Comparison of ENCODE assay signal across 15 mouse cellular contexts in the genomic region with DNA sequence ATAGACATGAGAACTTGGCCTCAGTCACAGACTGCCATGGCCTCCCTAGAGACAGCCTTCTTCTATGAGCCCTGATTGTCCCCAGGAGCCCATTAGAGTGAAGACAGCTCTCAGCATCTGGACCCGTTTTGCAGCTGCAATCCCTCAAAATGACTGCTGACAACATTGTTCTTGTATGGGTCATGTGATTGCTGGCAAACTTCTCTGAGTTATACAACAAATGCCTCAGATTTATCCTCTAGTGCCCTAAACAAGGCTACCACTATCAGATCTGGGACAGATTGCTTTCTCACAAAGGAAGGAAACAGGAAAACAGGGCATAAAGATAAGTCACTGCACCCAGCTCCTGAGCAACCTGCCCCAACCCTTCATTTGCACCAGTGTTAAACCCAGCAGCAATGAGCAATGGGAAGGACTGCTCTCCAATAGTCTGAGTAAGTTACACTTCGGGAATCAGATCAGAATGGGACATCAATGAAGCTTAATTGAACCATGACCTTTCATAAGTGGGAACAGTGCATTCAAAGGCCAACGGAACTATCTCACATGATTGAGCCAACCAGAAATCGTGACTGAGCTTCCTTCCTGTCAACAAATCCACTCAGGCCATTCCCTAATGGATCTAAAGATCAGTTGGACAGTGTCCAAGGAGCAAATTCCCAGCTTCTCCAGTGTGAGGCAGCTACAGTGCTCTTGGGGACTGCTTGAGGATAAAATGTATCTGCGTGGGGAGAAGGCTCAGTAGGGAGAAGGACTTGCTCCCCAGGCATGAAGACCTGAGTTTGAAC. TPM values are rescaled to one million over a fixed set of nuclear protein-coding genes. Genes with fewer than 3 reads are reported as not detected.
A peak's percentile ranks its signal among the peaks of the same experiment; 100 is the strongest.
DNase-seq lines count a peak whose midpoint lies in the region; ATAC-seq and TF ChIP-seq lines count a peak whose summit lies in the region.
"Had no signal": no experiment of that assay in that cellular context is flagged by ENCODE, and none has a peak within 500 bp of the region (broad histone marks: within the 10 kb centered on the region; RNA-seq: fewer than 3 reads in every experiment).

No protein-coding gene starts in this region.

- ATAC-seq in heart, embryonic 14.5 days (ENCODE audit: insufficient number of reproducible peaks, insufficient read depth, low FRiP score, low read depth): peak; percentile 22; the same call in 1 of the 2 replicates
- ATAC-seq in lung, embryonic 16.5 days (ENCODE audit: low read depth): peak; percentile 74
- no peak for ATAC-seq in midbrain, embryonic 11.5 days (ENCODE audit: low FRiP score)
- no peak for ATAC-seq in hindbrain, postnatal 0 days
- no peak for ATAC-seq in hindbrain, embryonic 13.5 days (ENCODE audit: low FRiP score)
- ATAC-seq: forebrain, postnatal 0 days had no signal

- H3K4me2 ChIP-seq in heart, embryonic 14.5 days (ENCODE audit: low read length): no peak overlapping the region
- H3K4me2 ChIP-seq in lung, embryonic 16.5 days (ENCODE audit: low read depth, low read length): no peak overlapping the region
- H3K4me2 ChIP-seq in midbrain, embryonic 11.5 days: no peak overlapping the region
- H3K4me2 ChIP-seq in hindbrain, postnatal 0 days (ENCODE audit: low read depth, low read length): no peak overlapping the region
- no peak overlapping the region for H3K4me2 ChIP-seq in hindbrain, embryonic 13.5 days
- H3K4me2 ChIP-seq: hindbrain, embryonic 14.5 days; neural tube, embryonic 12.5 days had no signal

- no peak for TF ChIP-seq CTCF in hindbrain, postnatal 0 days (IDR thresholded peaks at IDR 0.05; ENCODE audit: low read depth)

- H3K27me3 ChIP-seq in heart, embryonic 14.5 days (ENCODE audit: control insufficient read depth, insufficient read depth, low read length): no peaks in the 10 kb centered on the region
- H3K27me3 ChIP-seq in lung, embryonic 16.5 days (ENCODE audit: control insufficient read depth, insufficient read depth, low read depth, low read length): no peaks in the 10 kb centered on the region
- H3K27me3 ChIP-seq in midbrain, embryonic 11.5 days (ENCODE audit: control insufficient read depth, insufficient read depth, low read length): no peaks in the 10 kb centered on the region
- H3K27me3 ChIP-seq in hindbrain, postnatal 0 days (ENCODE audit: insufficient read depth, low read length): no peaks in the 10 kb centered on the region
- no peaks in the 10 kb centered on the region for H3K27me3 ChIP-seq in hindbrain, embryonic 13.5 days
- H3K27me3 ChIP-seq: neural tube, embryonic 12.5 days had no signal

- no peak overlapping the region for H3K9ac ChIP-seq in heart, embryonic 14.5 days (ENCODE audit: low read length)
- no peak overlapping the region for H3K9ac ChIP-seq in lung, embryonic 16.5 days (ENCODE audit: low read length)
- H3K9ac ChIP-seq in midbrain, embryonic 11.5 days (ENCODE audit: low read length): no peak overlapping the region
- H3K9ac ChIP-seq in hindbrain, postnatal 0 days (replicated peaks; ENCODE audit: low read length): no peak overlapping the region
- no peak overlapping the region for H3K9ac ChIP-seq in hindbrain, embryonic 13.5 days
- H3K9ac ChIP-seq: forebrain, postnatal 0 days; hindbrain, embryonic 14.5 days; neural tube, embryonic 12.5 days had no signal

- DNase-seq in adipocyte (ENCODE audit: low spot score): peak; percentile 17
- peak; percentile 82 to 93 for DNase-seq in kidney, adult 8-10 months
- DNase-seq in urinary bladder, postnatal 25 days (ENCODE audit: low spot score): no peak
- DNase-seq in midbrain, embryonic 11.5 days (ENCODE audit: low spot score, missing footprints): no peak
- no peak for DNase-seq in hindbrain, postnatal 0 days (ENCODE audit: low spot score)
- DNase-seq: forebrain, postnatal 0 days; thymus, postnatal 4 days had no signal

- 32% methylated on average over 5 of the region's 5 CpGs for WGBS in heart, embryonic 14.5 days
- 28% methylated on average over 5 of the region's 5 CpGs for WGBS in lung, embryonic 16.5 days
- 72% methylated on average over 5 of the region's 5 CpGs for WGBS in midbrain, embryonic 11.5 days
- WGBS in hindbrain, postnatal 0 days: 71% methylated on average over 5 of the region's 5 CpGs
- WGBS in hindbrain, embryonic 13.5 days: 78% methylated on average over 5 of the region's 5 CpGs

- peaks cover 0 to 2% of the 10 kb centered on the region in 2 experiments; a peak in 2 of 4 replicates for H3K4me1 ChIP-seq in heart, embryonic 14.5 days (ENCODE audit: control insufficient read depth in 2 of 2, insufficient read depth in 2 of 2, low read length in 2 of 2)
- H3K4me1 ChIP-seq in lung, embryonic 16.5 days (replicated peaks; ENCODE audit: control insufficient read depth, insufficient read depth, low read length): no peaks in the 10 kb centered on the region
- H3K4me1 ChIP-seq in midbrain, embryonic 11.5 days (ENCODE audit: control insufficient read depth, insufficient read depth, low read length): no peaks in the 10 kb centered on the region
- no peaks in the 10 kb centered on the region for H3K4me1 ChIP-seq in hindbrain, postnatal 0 days (ENCODE audit: insufficient read depth, low read length)
- no peaks in the 10 kb centered on the region for H3K4me1 ChIP-seq in hindbrain, embryonic 13.5 days (replicated peaks)
- H3K4me1 ChIP-seq: neural tube, embryonic 12.5 days had no signal

- H3K9me3 ChIP-seq in heart, embryonic 14.5 days (ENCODE audit: control insufficient read depth, low read length): 0 out of 2 replicates have a peak, but pooled peaks cover 2% of the 10 kb centered on the region
- no peaks in the 10 kb centered on the region for H3K9me3 ChIP-seq in lung, embryonic 16.5 days (ENCODE audit: control insufficient read depth, low read length)
- H3K9me3 ChIP-seq in midbrain, embryonic 11.5 days (ENCODE audit: control insufficient read depth, low read length): no peaks in the 10 kb centered on the region
- no peaks in the 10 kb centered on the region for H3K9me3 ChIP-seq in hindbrain, postnatal 0 days (ENCODE audit: low read length)
- no peaks in the 10 kb centered on the region for H3K9me3 ChIP-seq in hindbrain, embryonic 13.5 days
- H3K9me3 ChIP-seq: neural tube, embryonic 12.5 days had no signal

- no peaks in the 10 kb centered on the region for H3K36me3 ChIP-seq in heart, embryonic 14.5 days (ENCODE audit: control insufficient read depth, insufficient read depth, low read length)
- no peaks in the 10 kb centered on the region for H3K36me3 ChIP-seq in lung, embryonic 16.5 days (ENCODE audit: control insufficient read depth, insufficient read depth, low read length)
- no peaks in the 10 kb centered on the region for H3K36me3 ChIP-seq in midbrain, embryonic 11.5 days (ENCODE audit: control insufficient read depth, insufficient read depth, low read length)
- no peaks in the 10 kb centered on the region for H3K36me3 ChIP-seq in hindbrain, postnatal 0 days (ENCODE audit: insufficient read depth, low read length)
- no peaks in the 10 kb centered on the region for H3K36me3 ChIP-seq in hindbrain, embryonic 13.5 days
- H3K36me3 ChIP-seq: neural tube, embryonic 12.5 days had no signal

- H3K27ac ChIP-seq in heart, embryonic 14.5 days (replicated peaks in 1 of 2; ENCODE audit: control insufficient read depth in 1 of 2, insufficient read depth in 1 of 2, low read depth in 2 of 2, low read length in 2 of 2): no peak overlapping the region
- peak overlapping the region; percentile 63 for H3K27ac ChIP-seq in lung, embryonic 16.5 days (ENCODE audit: low read length)
- H3K27ac ChIP-seq in midbrain, embryonic 11.5 days (ENCODE audit: low read depth, low read length): no peak overlapping the region
- no peak overlapping the region for H3K27ac ChIP-seq in hindbrain, postnatal 0 days
- H3K27ac ChIP-seq in hindbrain, embryonic 13.5 days: no peak overlapping the region
- H3K27ac ChIP-seq: hindbrain, embryonic 14.5 days; neural tube, embryonic 12.5 days had no signal

- no peak overlapping the region for H3K4me3 ChIP-seq in heart, embryonic 14.5 days (ENCODE audit: control insufficient read depth in 1 of 2, insufficient read depth in 1 of 2, low read depth in 1 of 2, low read length in 2 of 2)
- no peak overlapping the region for H3K4me3 ChIP-seq in lung, embryonic 16.5 days (ENCODE audit: low read length)
- H3K4me3 ChIP-seq in midbrain, embryonic 11.5 days (ENCODE audit: low read depth, low read length): no peak overlapping the region
- no peak overlapping the region for H3K4me3 ChIP-seq in hindbrain, postnatal 0 days (ENCODE audit: low read length)
- no peak overlapping the region for H3K4me3 ChIP-seq in hindbrain, embryonic 13.5 days
- H3K4me3 ChIP-seq: neural tube, embryonic 12.5 days had no signal

RNA-seq across cellular contexts. Expression of gene Cyp4b1, which starts 4.4 kb away (rescaled TPM):
- 1.6 and 4.2 TPM in 2 replicates for polyA plus RNA-seq in heart, embryonic 14.5 days (2014; fragmentation: Nextera tagmentation; extraction: Ambion mirVana)
- 27.5 and 32.9 TPM in 2 replicates for polyA plus RNA-seq in lung, embryonic 16.5 days (2015; fragmentation: Nextera tagmentation; extraction: Ambion mirVana)
- polyA plus RNA-seq in midbrain, embryonic 11.5 days (2014; fragmentation: Nextera tagmentation; extraction: Ambion mirVana): 0.12 TPM in 1 of 2 replicates, not detected in the other
- 1.3 and 1.8 TPM in 2 replicates for total RNA-seq in hindbrain, postnatal 0 days (2014; rRNA removed)
- 1.4 and 1.6 TPM in 2 replicates for polyA plus RNA-seq in hindbrain, postnatal 0 days (2015; fragmentation: Nextera tagmentation; extraction: Ambion mirVana)
- 0.38 and 0.42 TPM in 2 replicates for polyA plus RNA-seq in hindbrain, embryonic 13.5 days (2015; fragmentation: Nextera tagmentation; extraction: Ambion mirVana)
- total RNA-seq: megakaryocyte progenitor cell, adult 5-6 weeks had no signal
- polyA plus RNA-seq: embryonic facial prominence, embryonic 11.5 days had no signal

RNA-seq across cellular contexts. Expression of gene Cyp4a32, which starts 42.4 kb away (rescaled TPM):
- not detected in 2 replicates for polyA plus RNA-seq in heart, embryonic 14.5 days (2014; fragmentation: Nextera tagmentation; extraction: Ambion mirVana)
- not detected in 2 replicates for polyA plus RNA-seq in lung, embryonic 16.5 days (2015; fragmentation: Nextera tagmentation; extraction: Ambion mirVana)
- not detected in 2 replicates for polyA plus RNA-seq in midbrain, embryonic 11.5 days (2014; fragmentation: Nextera tagmentation; extraction: Ambion mirVana)
- total RNA-seq in hindbrain, postnatal 0 days (2014; rRNA removed): not detected in 2 replicates
- polyA plus RNA-seq in hindbrain, postnatal 0 days (2015; fragmentation: Nextera tagmentation; extraction: Ambion mirVana): not detected in 2 replicates
- not detected in 2 replicates for polyA plus RNA-seq in hindbrain, embryonic 13.5 days (2015; fragmentation: Nextera tagmentation; extraction: Ambion mirVana)
- total RNA-seq: forebrain, postnatal 0 days; left cerebral cortex, postnatal 10 days; megakaryocyte progenitor cell, adult 5-6 weeks had no signal
- polyA plus RNA-seq: embryonic facial prominence, embryonic 11.5 days; forebrain, postnatal 0 days; hindbrain, embryonic 14.5 days; neural tube, embryonic 12.5 days had no signal

Comparison
In these comparisons a context has a peak if more than half of its experiments do, and no peak if none do; other contexts are left out.
1. DNase-seq: peak in adipocyte (single experiment) and kidney, adult 8-10 months (2 of 2); none in urinary bladder, postnatal 25 days (single experiment), midbrain, embryonic 11.5 days (single experiment) and hindbrain, postnatal 0 days (single experiment).
2. ATAC-seq: peak in heart, embryonic 14.5 days (single experiment) and lung, embryonic 16.5 days (single experiment); none in midbrain, embryonic 11.5 days (single experiment), hindbrain, postnatal 0 days (single experiment) and hindbrain, embryonic 13.5 days (single experiment).